Comparison of ENCODE assay signal across 8 mouse cellular contexts in genomic region chr10:81168087-81168431, GRCm38 (mm10). TPM values are rescaled to one million over a fixed set of nuclear protein-coding genes. Genes with fewer than 3 reads are reported as not detected.
A peak's percentile ranks its signal among the peaks of the same experiment; 100 is the strongest.
DNase-seq lines count a peak whose midpoint lies in the region; ATAC-seq and TF ChIP-seq lines count a peak whose summit lies in the region.

No protein-coding gene starts in this region.

- H3K4me1 ChIP-seq in kidney, embryonic 15.5 days = peaks cover 42% of the 10 kb centered on the region
- H3K4me1 ChIP-seq in bone marrow macrophage, adult 2 months (ENCODE audit: control insufficient read depth, insufficient read depth, low read length) = peaks cover 10% of the 10 kb centered on the region; the same call in 1 of the 2 replicates
- peaks cover 20% of the 10 kb centered on the region for H3K4me1 ChIP-seq in hindbrain, embryonic 12.5 days
- peaks cover 44% of the 10 kb centered on the region for H3K4me1 ChIP-seq in midbrain, embryonic 10.5 days

- no peaks in the 10 kb centered on the region for H3K27me3 ChIP-seq in kidney, embryonic 15.5 days
- H3K27me3 ChIP-seq in hindbrain, embryonic 12.5 days = no peaks in the 10 kb centered on the region
- H3K27me3 ChIP-seq in midbrain, embryonic 10.5 days (ENCODE audit: low read depth, poor library complexity, severe bottlenecking) = no peaks in the 10 kb centered on the region

- peak overlapping the region; percentile 91 for H3K4me3 ChIP-seq in kidney, embryonic 15.5 days (replicated peaks)
- peak overlapping the region; percentile 85 for H3K4me3 ChIP-seq in bone marrow macrophage, adult 2 months (ENCODE audit: insufficient read depth, low read length)
- H3K4me3 ChIP-seq in hindbrain, embryonic 12.5 days = peak overlapping the region; percentile 89
- H3K4me3 ChIP-seq in midbrain, embryonic 10.5 days = peak overlapping the region; percentile 98

- peak overlapping the region; percentile 89 for H3K4me2 ChIP-seq in kidney, embryonic 15.5 days
- peak overlapping the region; percentile 87 for H3K4me2 ChIP-seq in hindbrain, embryonic 12.5 days (replicated peaks)

- peaks cover 19% of the 10 kb centered on the region for H3K36me3 ChIP-seq in kidney, embryonic 15.5 days
- peaks cover 9% of the 10 kb centered on the region for H3K36me3 ChIP-seq in hindbrain, embryonic 12.5 days
- H3K36me3 ChIP-seq in midbrain, embryonic 10.5 days = peaks cover 27% of the 10 kb centered on the region

- TF ChIP-seq POLR2A in bone marrow macrophage, adult 2 months (IDR thresholded peaks at IDR 0.05; ENCODE audit: borderline replicate concordance, low read depth, low read length) = no peak

- WGBS in kidney, embryonic 15.5 days = 8% methylated on average over 5 of the region's 5 CpGs
- WGBS in hindbrain, embryonic 12.5 days = 9% methylated on average over 5 of the region's 5 CpGs
- 8% methylated on average over 5 of the region's 5 CpGs for WGBS in midbrain, embryonic 10.5 days

- H3K9ac ChIP-seq in kidney, embryonic 15.5 days = peak overlapping the region; percentile 52
- peak overlapping the region; percentile 60; the same call in 1 of the 2 replicates for H3K9ac ChIP-seq in hindbrain, embryonic 12.5 days

- H3K9me3 ChIP-seq in kidney, embryonic 15.5 days (replicated peaks) = no peaks in the 10 kb centered on the region
- H3K9me3 ChIP-seq in hindbrain, embryonic 12.5 days (replicated peaks) = no peaks in the 10 kb centered on the region
- no peaks in the 10 kb centered on the region for H3K9me3 ChIP-seq in midbrain, embryonic 10.5 days (replicated peaks)

- H3K27ac ChIP-seq in kidney, embryonic 15.5 days = peak overlapping the region; percentile 90
- H3K27ac ChIP-seq in bone marrow macrophage, adult 2 months (ENCODE audit: insufficient read depth, low read depth, low read length) = peak overlapping the region; percentile 81
- H3K27ac ChIP-seq in hindbrain, embryonic 12.5 days = peak overlapping the region; percentile 66
- peak overlapping the region; percentile 92 for H3K27ac ChIP-seq in midbrain, embryonic 10.5 days (replicated peaks)

- ATAC-seq in kidney, embryonic 15.5 days (replicated peaks; ENCODE audit: low FRiP score) = peak; percentile 64
- ATAC-seq in hindbrain, embryonic 12.5 days (ENCODE audit: low FRiP score) = peak; percentile 77

- no peak for DNase-seq in kidney, postnatal 14 days
- DNase-seq in midbrain, embryonic 10.5 days (ENCODE audit: low spot score) = no peak
- DNase-seq in layer of hippocampus, adult 8-10 months (ENCODE audit: low spot score in 2 of 2) = no peak
- DNase-seq in left cerebral cortex, adult 8-10 months (ENCODE audit: low spot score in 2 of 2) = no peak
- no peak for DNase-seq in adipocyte (ENCODE audit: low spot score)

- TF ChIP-seq CTCF in bone marrow macrophage, adult 2 months (IDR thresholded peaks at IDR 0.05; ENCODE audit: low read depth, low read length) = no peak

RNA-seq across cellular contexts. Expression of gene Pias4, which starts 0.3 kb away (rescaled TPM):
- polyA plus RNA-seq in kidney, embryonic 15.5 days (2015; fragmentation: Nextera tagmentation; extraction: Ambion mirVana) = 48.6 and 51.2 TPM in 2 replicates
- 21.9 and 28.2 TPM in 2 replicates for polyA plus RNA-seq in bone marrow macrophage, adult 2 months (2012; ENCODE audit: insufficient read depth, insufficient read length, missing spikeins)
- 56.7 and 59.2 TPM in 2 replicates for polyA plus RNA-seq in hindbrain, embryonic 12.5 days (2016; fragmentation: Nextera tagmentation; extraction: Ambion mirVana)
- polyA plus RNA-seq in midbrain, embryonic 10.5 days (2016; fragmentation: Nextera tagmentation; extraction: Ambion mirVana) = 61.4 and 68.5 TPM in 2 replicates
- total RNA-seq in layer of hippocampus, adult 8-10 months (2022) = 10 to 100 TPM; 27.0 to 35.1 (median 31.7) TPM
- total RNA-seq in left cerebral cortex, adult 8-10 months (2022) = 10 to 100 TPM; 22.0 to 30.4 (median 27.9) TPM

RNA-seq across cellular contexts. Expression of gene Eef2, which starts 8.4 kb away (rescaled TPM):
- polyA plus RNA-seq in kidney, embryonic 15.5 days (2015; fragmentation: Nextera tagmentation; extraction: Ambion mirVana) = 563 and 597 TPM in 2 replicates
- 877 and 1,003 TPM in 2 replicates for polyA plus RNA-seq in bone marrow macrophage, adult 2 months (2012; ENCODE audit: insufficient read depth, insufficient read length, missing spikeins)
- 539 TPM in 2 replicates for polyA plus RNA-seq in hindbrain, embryonic 12.5 days (2016; fragmentation: Nextera tagmentation; extraction: Ambion mirVana)
- 528 and 571 TPM in 2 replicates for polyA plus RNA-seq in midbrain, embryonic 10.5 days (2016; fragmentation: Nextera tagmentation; extraction: Ambion mirVana)
- 100 to 1,000 TPM; 820 to 960 (median 855) TPM for total RNA-seq in layer of hippocampus, adult 8-10 months (2022)
- total RNA-seq in left cerebral cortex, adult 8-10 months (2022) = 100 to 1,000 TPM; 928 to 998 (median 954) TPM

RNA-seq across cellular contexts. Expression of gene Dapk3, which starts 14.7 kb away (rescaled TPM):
- 41.0 and 47.9 TPM in 2 replicates for polyA plus RNA-seq in kidney, embryonic 15.5 days (2015; fragmentation: Nextera tagmentation; extraction: Ambion mirVana)
- 36.4 and 39.8 TPM in 2 replicates for polyA plus RNA-seq in bone marrow macrophage, adult 2 months (2012; ENCODE audit: insufficient read depth, insufficient read length, missing spikeins)
- 86.4 and 94.5 TPM in 2 replicates for polyA plus RNA-seq in hindbrain, embryonic 12.5 days (2016; fragmentation: Nextera tagmentation; extraction: Ambion mirVana)
- 52.7 and 53.3 TPM in 2 replicates for polyA plus RNA-seq in midbrain, embryonic 10.5 days (2016; fragmentation: Nextera tagmentation; extraction: Ambion mirVana)
- 10 to 100 TPM; 57.1 to 69.8 (median 65.7) TPM for total RNA-seq in layer of hippocampus, adult 8-10 months (2022)
- 10 to 100 TPM; 65.1 to 70.9 (median 68.9) TPM for total RNA-seq in left cerebral cortex, adult 8-10 months (2022)

RNA-seq across cellular contexts. Expression of gene 4930442H23Rik, which starts 15.6 kb away (rescaled TPM):
- not detected in 2 replicates for polyA plus RNA-seq in kidney, embryonic 15.5 days (2015; fragmentation: Nextera tagmentation; extraction: Ambion mirVana)
- polyA plus RNA-seq in bone marrow macrophage, adult 2 months (2012; ENCODE audit: insufficient read depth, insufficient read length, missing spikeins) = not detected in 2 replicates
- polyA plus RNA-seq in hindbrain, embryonic 12.5 days (2016; fragmentation: Nextera tagmentation; extraction: Ambion mirVana) = not detected in 2 replicates
- polyA plus RNA-seq in midbrain, embryonic 10.5 days (2016; fragmentation: Nextera tagmentation; extraction: Ambion mirVana) = 0.09 TPM in 1 of 2 replicates, not detected in the other
- total RNA-seq in layer of hippocampus, adult 8-10 months (2022) = not detected
- total RNA-seq in left cerebral cortex, adult 8-10 months (2022) = not detected

RNA-seq across cellular contexts. Expression of gene Zbtb7a, which starts 33.0 kb away (rescaled TPM):
- polyA plus RNA-seq in kidney, embryonic 15.5 days (2015; fragmentation: Nextera tagmentation; extraction: Ambion mirVana) = 25.6 and 26.6 TPM in 2 replicates
- polyA plus RNA-seq in bone marrow macrophage, adult 2 months (2012; ENCODE audit: insufficient read depth, insufficient read length, missing spikeins) = 52.0 and 54.9 TPM in 2 replicates
- polyA plus RNA-seq in hindbrain, embryonic 12.5 days (2016; fragmentation: Nextera tagmentation; extraction: Ambion mirVana) = 17.7 and 18.2 TPM in 2 replicates
- polyA plus RNA-seq in midbrain, embryonic 10.5 days (2016; fragmentation: Nextera tagmentation; extraction: Ambion mirVana) = 7.8 and 9.8 TPM in 2 replicates
- total RNA-seq in layer of hippocampus, adult 8-10 months (2022) = 100 to 1,000 TPM in 3 of 4 experiments, 10 to 100 TPM in 1; 94.8 to 118 (median 103) TPM
- 100 to 1,000 TPM; 106 to 115 (median 112) TPM for total RNA-seq in left cerebral cortex, adult 8-10 months (2022)
